Mouse (Mus musculus): Measurements from ENCODE around the gene Ephb4. TPM values are rescaled to one million over a fixed set of nuclear protein-coding genes. Genes with fewer than 3 reads are reported as not detected.

Gene Ephb4
- polyA plus RNA-seq, 1 experiment from 2014 or later: 6.6 TPM

DNA sequence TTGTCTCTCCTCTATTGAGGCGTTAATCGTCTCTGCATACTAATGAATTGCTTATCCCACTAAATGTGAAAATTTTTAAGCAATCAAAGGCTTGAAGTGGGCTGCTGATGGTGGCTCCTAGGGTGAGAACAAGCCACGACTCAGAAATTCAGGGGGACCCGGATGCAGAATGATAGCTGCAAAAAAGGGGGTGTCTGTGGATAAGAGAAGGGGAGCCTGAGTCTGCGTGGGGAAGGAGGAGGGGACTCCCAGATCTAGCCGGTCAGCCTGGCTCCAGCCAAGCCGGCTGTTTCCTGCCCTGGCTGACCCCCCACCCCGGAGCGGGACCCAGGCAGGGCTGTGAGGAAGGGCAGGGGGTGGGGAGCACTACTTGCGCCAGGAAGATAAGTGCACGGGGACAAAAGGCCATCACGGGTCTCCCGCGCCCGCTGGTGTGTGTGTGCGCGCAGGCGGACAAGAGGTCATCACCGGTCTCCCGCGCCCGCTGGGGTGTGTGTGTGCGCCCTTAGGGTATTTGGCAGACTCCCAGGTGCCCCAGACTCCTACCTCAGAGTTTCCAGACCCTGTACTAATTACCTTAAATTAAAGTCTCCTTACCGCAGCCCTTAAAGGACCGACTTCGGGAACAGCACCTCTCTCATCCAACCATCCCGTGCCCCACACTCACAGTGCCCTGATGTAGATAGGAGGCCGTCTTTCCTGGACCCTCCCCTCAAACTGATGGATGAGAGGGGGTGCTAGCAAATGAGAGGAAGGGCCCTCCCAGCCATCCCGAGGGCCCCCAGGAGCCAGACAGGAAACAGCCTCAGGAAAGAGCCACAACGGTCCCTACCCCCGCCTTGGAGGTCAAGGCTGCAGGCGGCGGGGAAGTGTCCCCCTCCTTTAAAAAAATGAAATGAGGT is 1.2 kb upstream of the Ephb4 start:
- 1% methylated on average over 33 of the region's 33 CpGs for WGBS
- Histone ChIP-seq H3K4me2 (replicated peaks) (peak overlapping the region; percentile 98), H3K9me3 (no peaks in the 10 kb centered on the region), H3K4me1 (peaks cover 47% of the 10 kb centered on the region), H3K27me3 (no peaks in the 10 kb centered on the region; the same call in 1 of the 2 replicates), H3K27ac (replicated peaks) (no peak overlapping the region; the same call in 1 of the 2 replicates), H3K36me3 (no peaks in the 10 kb centered on the region), H3K4me3 (peak overlapping the region; percentile 70), H3K9ac (replicated peaks) (peak overlapping the region; percentile 35)
- ATAC-seq (replicated peaks): no peak

DNA sequence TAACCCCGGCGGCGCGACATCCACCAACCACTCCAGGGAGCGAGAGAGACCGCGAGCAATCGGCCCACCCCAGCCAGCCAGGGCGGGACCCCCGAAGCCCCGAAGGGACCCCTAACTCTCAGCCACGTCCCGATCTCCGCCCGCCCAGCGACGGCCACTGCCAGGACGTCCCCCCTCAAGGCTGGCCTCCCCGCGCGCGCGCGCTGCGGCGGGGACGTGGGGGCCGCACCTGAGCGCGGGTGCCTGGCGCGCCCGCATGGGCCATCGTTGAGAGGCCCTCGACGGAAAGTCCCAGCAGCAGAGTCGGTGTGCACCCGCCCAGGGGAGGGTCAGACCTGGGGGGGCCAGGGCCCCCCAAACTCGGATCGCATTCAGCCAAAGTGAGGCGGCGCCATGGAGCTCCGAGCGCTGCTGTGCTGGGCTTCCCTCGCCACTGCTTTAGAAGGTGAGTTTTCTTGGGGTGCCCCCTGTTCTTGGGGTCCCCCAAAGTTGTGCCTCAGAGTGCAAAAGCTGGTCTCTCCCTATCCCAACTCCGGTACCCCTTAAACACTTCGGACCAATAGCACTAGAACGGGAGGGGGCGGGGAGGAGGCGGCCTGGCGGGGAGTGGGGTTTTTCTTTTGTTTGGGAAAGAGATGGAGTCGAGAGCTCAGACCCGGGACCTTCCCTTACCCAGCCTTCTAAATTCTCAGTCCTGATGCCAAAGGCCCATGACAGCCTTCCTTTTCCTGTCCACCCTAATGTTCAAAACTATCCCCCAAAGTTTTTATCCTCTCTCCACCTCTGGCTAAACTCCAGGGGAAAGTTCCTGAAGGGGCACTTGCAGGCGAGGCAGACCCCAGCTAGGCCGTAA is 522 bp downstream of the Ephb4 start:
- H3K4me1 ChIP-seq: peaks cover 47% of the 10 kb centered on the region
- H3K27me3 ChIP-seq: no peaks in the 10 kb centered on the region; the same call in 1 of the 2 replicates
- peak overlapping the region; percentile 98 for H3K4me2 ChIP-seq (replicated peaks)
- H3K36me3 ChIP-seq: no peaks in the 10 kb centered on the region
- WGBS: under 1% methylated on average over 55 of the region's 55 CpGs
- peak; percentile 57 for ATAC-seq (replicated peaks)
- H3K27ac ChIP-seq (replicated peaks): peak overlapping the region; percentile 73
- no peaks in the 10 kb centered on the region for H3K9me3 ChIP-seq
- H3K4me3 ChIP-seq: peak overlapping the region; percentile 70
- H3K9ac ChIP-seq (replicated peaks): peak overlapping the region; percentile 74

DNA sequence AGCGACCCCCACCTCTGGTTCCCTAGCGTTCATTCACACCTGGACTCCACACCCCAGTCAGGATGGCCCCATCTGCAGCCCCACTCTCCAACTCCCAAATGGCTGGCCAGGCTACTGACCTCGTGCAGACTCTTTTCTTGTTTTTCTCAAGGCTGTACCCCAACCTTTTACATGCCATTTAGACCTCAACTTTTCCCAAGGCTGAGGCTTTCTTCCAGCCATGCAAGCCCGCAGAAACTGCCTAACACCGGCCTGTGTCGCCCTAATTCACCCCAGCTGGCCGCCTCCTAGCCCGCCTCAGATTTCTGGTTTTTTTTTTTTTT is 1.1 kb downstream of the Ephb4 start:
- 0% methylated on average over 8 of the region's 8 CpGs for WGBS

DNA sequence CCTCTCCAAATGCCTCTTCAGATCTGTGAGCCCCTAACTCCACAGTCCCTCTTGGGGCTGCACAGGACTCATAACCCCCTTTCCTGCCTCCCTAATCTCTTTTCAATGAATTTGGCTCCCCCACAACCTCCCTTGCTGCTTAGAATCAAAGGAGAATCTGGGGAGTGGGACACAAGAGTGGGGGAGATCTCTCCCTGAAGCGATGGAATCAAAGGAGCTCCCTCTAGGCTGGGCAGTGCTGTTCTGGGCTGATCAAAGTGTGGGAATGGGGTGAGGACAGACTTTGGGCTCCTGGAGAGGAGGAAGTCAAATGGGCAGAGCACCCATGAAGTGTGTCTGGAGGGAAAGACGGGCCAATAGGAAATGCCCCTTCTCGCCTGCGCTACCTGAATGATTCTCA is 1.5 kb downstream of the Ephb4 start:
- H3K36me3 ChIP-seq: no peaks in the 10 kb centered on the region; the same call in 1 of the 2 replicates
- H3K27ac ChIP-seq (replicated peaks): peak overlapping the region; percentile 42; the same call in 1 of the 2 replicates
- H3K9me3 ChIP-seq: no peaks in the 10 kb centered on the region
- WGBS: 8% methylated on average over 4 of the region's 4 CpGs
- H3K4me3 ChIP-seq: peak overlapping the region; percentile 70
- peaks cover 47% of the 10 kb centered on the region for H3K4me1 ChIP-seq
- H3K4me2 ChIP-seq (replicated peaks): peak overlapping the region; percentile 98
- no peaks in the 10 kb centered on the region; the same call in 1 of the 2 replicates for H3K27me3 ChIP-seq
- H3K9ac ChIP-seq (replicated peaks): peak overlapping the region; percentile 74
- ATAC-seq (replicated peaks): no peak

More for the DNA sequence above, 1.1 kb downstream of the Ephb4 start:
- Histone ChIP-seq H3K9me3 (no peaks in the 10 kb centered on the region), H3K27ac (replicated peaks) (peak overlapping the region; percentile 42; the same call in 1 of the 2 replicates), H3K4me1 (peaks cover 47% of the 10 kb centered on the region), H3K4me2 (replicated peaks) (peak overlapping the region; percentile 98), H3K36me3 (no peaks in the 10 kb centered on the region; the same call in 1 of the 2 replicates), H3K9ac (replicated peaks) (peak overlapping the region; percentile 74), H3K4me3 (peak overlapping the region; percentile 70), H3K27me3 (no peaks in the 10 kb centered on the region; the same call in 1 of the 2 replicates)
- no peak for ATAC-seq (replicated peaks)

DNA sequence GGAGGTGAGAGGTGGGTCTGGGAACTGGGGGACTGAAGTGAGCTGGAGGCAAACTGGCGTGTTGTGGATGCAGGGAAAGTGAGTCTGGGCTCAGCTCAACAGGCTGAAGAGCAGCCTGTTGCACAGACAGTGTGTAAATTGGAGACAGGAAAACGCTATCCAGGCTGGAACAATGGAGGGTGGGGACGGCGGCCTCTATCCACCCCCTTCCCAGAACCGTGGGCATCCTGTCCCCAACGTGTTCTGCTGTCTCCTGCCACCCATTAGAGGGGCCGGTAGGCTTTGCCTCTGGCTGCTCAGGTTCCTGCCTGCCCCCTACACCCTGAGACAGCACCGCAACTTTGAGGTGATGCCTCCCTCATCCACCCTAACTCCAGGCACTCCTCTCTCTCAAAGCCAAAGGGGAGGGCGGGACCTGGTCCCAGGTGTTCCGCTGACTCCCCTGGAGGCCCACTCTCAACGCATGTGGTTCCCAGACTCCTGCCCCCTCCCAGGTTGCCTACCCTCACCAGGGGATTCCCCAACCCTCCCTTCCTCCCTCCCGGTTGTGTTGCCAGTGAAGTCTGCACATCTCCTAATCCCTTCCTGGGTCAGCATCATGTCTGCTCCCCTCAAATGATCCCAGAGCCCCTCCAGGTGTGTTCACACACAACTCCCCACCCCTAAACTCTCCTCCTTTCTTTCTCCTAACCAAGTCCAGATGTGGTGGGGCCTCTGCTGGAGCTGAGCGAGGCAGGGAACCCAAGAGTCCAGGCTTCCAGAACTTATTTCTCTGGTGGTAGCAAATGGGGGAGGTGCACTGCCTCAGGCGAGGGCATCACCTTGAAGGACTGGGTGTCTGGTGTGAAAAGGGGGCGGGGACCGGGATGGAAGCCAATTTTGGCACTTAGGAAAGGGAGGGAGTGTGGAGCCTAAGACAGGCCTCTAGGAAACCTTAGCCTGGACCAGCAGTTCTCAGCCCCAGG is 2.4 kb downstream of the Ephb4 start:
- ATAC-seq (replicated peaks): no peak
- no peaks in the 10 kb centered on the region for H3K9me3 ChIP-seq
- no peaks in the 10 kb centered on the region; the same call in 1 of the 2 replicates for H3K36me3 ChIP-seq
- peak overlapping the region; percentile 98 for H3K4me2 ChIP-seq (replicated peaks)
- peaks cover 47% of the 10 kb centered on the region for H3K4me1 ChIP-seq
- H3K9ac ChIP-seq (replicated peaks): no peak overlapping the region; the same call in 1 of the 2 replicates
- no peak overlapping the region for H3K27ac ChIP-seq (replicated peaks)
- WGBS: 19% methylated on average over 16 of the region's 16 CpGs
- H3K27me3 ChIP-seq: no peaks in the 10 kb centered on the region; the same call in 1 of the 2 replicates
- peak overlapping the region; percentile 70 for H3K4me3 ChIP-seq

DNA sequence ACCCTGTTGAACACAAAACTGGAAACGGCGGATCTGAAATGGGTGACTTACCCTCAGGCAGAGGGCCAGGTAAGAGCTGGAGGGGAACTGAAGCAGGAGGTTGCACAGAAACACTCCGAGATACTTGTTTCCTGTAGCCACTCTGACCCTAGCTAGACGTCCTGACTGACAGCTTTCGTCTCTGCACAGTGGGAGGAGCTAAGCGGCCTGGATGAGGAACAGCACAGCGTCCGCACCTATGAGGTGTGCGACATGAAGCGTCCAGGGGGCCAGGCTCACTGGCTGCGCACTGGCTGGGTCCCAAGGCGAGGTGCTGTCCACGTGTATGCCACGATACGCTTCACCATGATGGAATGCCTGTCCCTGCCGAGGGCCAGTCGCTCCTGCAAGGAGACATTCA is 4.2 kb downstream of the Ephb4 start:
- Histone ChIP-seq H3K4me2 (replicated peaks) (no peak overlapping the region), H3K27me3 (no peaks in the 10 kb centered on the region; the same call in 1 of the 2 replicates), H3K9ac (replicated peaks) (no peak overlapping the region), H3K4me3 (no peak overlapping the region), H3K36me3 (no peaks in the 10 kb centered on the region; the same call in 1 of the 2 replicates), H3K9me3 (no peaks in the 10 kb centered on the region), H3K4me1 (peaks cover 37% of the 10 kb centered on the region), H3K27ac (replicated peaks) (no peak overlapping the region)
- ATAC-seq (replicated peaks): no peak
- WGBS: 87% methylated on average over 17 of the region's 17 CpGs

DNA sequence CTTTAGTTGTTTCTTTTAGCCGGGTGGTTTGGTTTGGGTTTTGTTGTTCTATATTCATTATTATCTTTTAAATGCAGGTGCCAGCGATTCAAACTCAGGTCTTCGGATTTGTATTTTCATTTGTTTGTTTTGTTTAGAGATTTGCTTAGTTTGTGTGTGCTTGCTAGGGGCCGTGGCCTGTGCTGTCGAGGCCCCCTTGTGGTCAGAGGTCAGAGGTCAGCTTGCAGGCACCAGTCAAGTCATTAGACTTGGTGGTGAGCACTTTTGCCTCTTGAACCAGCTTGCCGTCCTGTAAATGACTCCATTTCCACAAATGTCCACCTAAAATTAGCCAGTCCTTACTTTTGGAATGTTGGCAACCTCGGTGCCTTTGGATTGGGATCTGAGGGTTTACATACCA is 8.5 kb downstream of the Ephb4 start:
- WGBS: 43% methylated on average over 7 of the region's 7 CpGs
- Histone ChIP-seq H3K27ac (replicated peaks) (no peak overlapping the region), H3K4me3 (no peak overlapping the region), H3K4me2 (replicated peaks) (no peak overlapping the region), H3K36me3 (peaks cover 8% of the 10 kb centered on the region), H3K9me3 (no peaks in the 10 kb centered on the region), H3K9ac (replicated peaks) (no peak overlapping the region), H3K27me3 (no peaks in the 10 kb centered on the region), H3K4me1 (no peaks in the 10 kb centered on the region; the same call in 1 of the 2 replicates)
- ATAC-seq (replicated peaks): no peak

DNA sequence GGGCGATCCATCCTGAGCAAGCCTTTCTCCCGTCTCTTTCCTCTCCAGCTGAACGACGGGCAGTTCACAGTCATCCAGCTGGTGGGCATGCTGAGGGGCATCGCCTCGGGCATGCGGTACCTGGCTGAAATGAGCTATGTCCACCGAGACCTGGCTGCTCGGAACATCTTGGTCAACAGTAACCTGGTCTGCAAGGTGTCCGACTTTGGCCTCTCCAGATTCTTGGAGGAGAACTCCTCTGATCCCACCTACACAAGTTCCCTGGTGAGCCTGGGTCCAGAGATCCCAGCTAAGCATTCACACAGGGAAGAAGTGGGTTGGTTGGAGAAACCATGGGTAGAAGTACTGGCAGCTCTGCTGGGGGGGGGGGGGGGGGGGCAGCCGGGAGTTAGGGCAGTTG is 19.8 kb downstream of the Ephb4 start:
- Histone ChIP-seq H3K36me3 (peaks cover 54% of the 10 kb centered on the region), H3K4me3 (no peak overlapping the region), H3K9me3 (no peaks in the 10 kb centered on the region), H3K27ac (replicated peaks) (no peak overlapping the region), H3K27me3 (no peaks in the 10 kb centered on the region), H3K9ac (replicated peaks) (no peak overlapping the region), H3K4me2 (replicated peaks) (no peak overlapping the region), H3K4me1 (no peaks in the 10 kb centered on the region)
- no peak for ATAC-seq (replicated peaks)
- WGBS: 93% methylated on average over 11 of the region's 11 CpGs

DNA sequence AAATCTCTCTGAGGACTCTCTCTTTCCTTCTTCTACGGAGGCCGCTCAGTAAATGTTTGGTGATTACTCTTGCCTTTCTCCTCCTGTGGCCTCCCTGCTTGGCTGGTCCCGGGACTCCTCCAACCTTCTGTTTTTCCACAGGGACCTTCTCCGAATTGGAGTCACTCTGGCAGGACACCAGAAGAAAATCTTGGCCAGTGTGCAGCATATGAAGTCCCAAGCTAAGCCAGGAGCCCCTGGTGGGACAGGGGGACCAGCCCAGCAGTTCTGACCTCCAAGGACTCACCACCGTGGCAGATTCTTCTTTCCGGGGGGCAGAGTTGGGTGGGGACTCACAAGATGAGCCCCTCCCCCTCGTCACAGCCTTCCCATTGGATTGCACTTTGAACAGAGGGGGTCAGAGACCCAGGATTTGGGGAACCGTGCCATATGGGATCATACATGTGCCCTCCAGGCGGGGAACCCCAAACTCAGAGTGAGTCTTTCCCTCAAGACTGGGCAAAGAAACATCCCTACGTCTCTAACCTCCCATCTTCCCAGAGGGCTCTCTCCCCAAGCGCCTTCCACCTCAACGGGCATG is 23.6 kb downstream of the Ephb4 start:
- H3K36me3 ChIP-seq: peaks cover 24% of the 10 kb centered on the region
- 85% methylated on average over 12 of the region's 12 CpGs for WGBS
- H3K9ac ChIP-seq (replicated peaks): no peak overlapping the region
- no peak overlapping the region for H3K4me3 ChIP-seq
- H3K27ac ChIP-seq (replicated peaks): no peak overlapping the region
- H3K4me2 ChIP-seq (replicated peaks): no peak overlapping the region
- no peaks in the 10 kb centered on the region for H3K4me1 ChIP-seq
- H3K9me3 ChIP-seq: no peaks in the 10 kb centered on the region
- no peak for ATAC-seq (replicated peaks)
- no peaks in the 10 kb centered on the region for H3K27me3 ChIP-seq

DNA sequence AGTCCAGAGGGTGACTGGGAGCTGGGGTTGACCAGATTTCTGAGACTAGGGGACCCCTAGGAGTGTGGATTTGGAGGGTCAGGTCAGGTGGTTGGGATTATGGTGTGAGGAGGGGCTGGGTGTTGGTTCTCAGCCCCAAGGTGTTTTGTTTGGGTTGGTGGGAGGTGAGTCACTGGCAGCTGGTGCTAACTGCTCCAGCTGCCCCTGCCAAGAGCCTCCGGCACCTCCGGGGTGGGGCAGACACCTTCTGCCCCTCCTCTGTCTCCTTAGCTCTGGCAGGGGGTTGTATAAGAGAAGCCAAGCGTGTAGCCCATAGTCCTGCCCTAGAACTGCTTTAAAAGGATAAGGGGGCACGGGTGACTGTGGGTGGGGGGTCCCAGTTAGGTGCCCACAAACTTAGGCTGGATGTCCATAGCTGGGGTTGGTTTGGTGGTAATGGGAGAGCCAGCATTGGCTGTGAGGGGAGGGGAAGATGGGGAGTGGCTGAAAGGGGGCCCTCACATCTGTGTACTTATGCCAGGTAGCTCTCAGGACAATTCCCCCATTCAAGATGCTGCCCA is 24.7 kb downstream of the Ephb4 start:
- WGBS: 87% methylated on average over 4 of the region's 4 CpGs
- ATAC-seq (replicated peaks): no peak
- Histone ChIP-seq H3K9ac (replicated peaks) (no peak overlapping the region), H3K4me3 (no peak overlapping the region), H3K4me1 (no peaks in the 10 kb centered on the region), H3K36me3 (peaks cover 19% of the 10 kb centered on the region), H3K27me3 (no peaks in the 10 kb centered on the region), H3K27ac (replicated peaks) (no peak overlapping the region), H3K4me2 (replicated peaks) (no peak overlapping the region), H3K9me3 (no peaks in the 10 kb centered on the region)

DNA sequence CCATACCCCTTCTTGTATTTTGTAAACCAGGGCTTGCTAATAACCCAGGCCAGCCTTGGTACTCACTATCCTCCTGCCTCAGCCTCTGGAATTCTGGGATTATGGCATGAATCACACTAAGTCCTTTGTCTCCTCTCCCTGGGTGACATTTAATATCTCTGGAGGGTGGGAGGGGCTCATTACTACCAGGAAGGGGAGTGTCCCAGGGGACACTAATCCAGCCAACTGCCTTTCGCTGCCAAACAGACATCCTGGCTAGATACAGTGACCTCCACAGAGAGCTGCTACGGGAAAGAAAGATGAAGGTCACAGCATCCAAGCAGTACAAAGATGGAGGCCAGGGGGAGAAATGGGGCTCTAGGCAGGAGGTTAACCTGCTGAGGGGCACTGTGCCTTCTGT is 25.7 kb downstream of the Ephb4 start:
- Histone ChIP-seq H3K4me3 (no peak overlapping the region), H3K9me3 (no peaks in the 10 kb centered on the region), H3K36me3 (peaks cover 17% of the 10 kb centered on the region), H3K4me1 (no peaks in the 10 kb centered on the region), H3K4me2 (replicated peaks) (no peak overlapping the region), H3K27ac (replicated peaks) (no peak overlapping the region), H3K27me3 (no peaks in the 10 kb centered on the region), H3K9ac (replicated peaks) (no peak overlapping the region)
- ATAC-seq (replicated peaks): no peak
- 55% methylated on average over 2 of the region's 2 CpGs for WGBS
